Mouse (Mus musculus) olfactory bulb, adult 2 months (tissue): ENCODE data around the gene Prmt7.

Experiments
- CTCF ChIP-seq: fragments of 200-500 bp; IDR thresholded peaks from 2 replicates; pipeline ENCODE4 v1.5.1; 2012; ENCODE audit warnings: low read depth, mild to moderate bottlenecking, low read length, moderate library complexity; ENCODE audit not compliant: insufficient read depth
- POLR2A ChIP-seq: fragments of 200-500 bp; IDR thresholded peaks from 2 replicates; pipeline ENCODE4 v1.6.1; 2012; ENCODE audit warnings: mild to moderate bottlenecking, low read depth, low read length, moderate library complexity; ENCODE audit not compliant: insufficient read depth

GRCm38 (mm10) chr8:106287445-106287844 is 76.7 kb downstream of the Prmt7 start:
- TF ChIP-seq CTCF (no peak), POLR2A (no peak)
